Comparison of ENCODE assay signal across 18 mouse cellular contexts in the genomic region with DNA sequence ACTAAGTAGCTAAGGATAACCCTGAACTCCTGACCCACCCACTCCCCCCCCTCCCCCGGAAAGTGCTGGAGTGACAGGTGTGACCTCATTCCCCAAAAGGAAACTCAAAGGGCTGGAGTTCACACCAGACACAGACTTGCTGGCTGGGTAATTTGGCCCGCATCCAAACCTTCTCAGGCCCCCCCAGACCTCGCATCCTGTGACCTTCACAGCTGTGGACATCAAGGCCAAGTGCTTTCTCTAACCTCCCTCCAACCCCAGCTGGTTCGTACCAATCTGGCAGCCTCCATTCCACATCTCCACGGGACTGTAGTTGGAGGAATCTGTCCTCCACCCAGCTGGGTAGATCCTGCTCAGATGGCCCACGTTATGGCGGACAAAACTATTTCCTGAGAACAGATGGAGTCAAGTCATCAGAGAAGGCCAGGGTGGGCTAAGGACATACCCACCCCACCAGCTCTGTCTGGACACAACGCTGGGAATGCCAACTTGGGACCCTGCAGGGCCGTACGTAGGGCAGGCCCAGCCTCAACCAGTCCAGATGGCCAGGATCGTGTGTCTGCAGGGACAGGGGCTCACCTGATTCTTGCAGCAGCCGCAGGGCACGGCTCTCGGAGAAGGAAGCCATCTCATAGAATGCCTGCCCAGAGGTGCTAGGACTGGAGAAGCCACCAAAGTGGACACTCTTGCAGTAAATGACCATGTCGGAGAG. TPM values are rescaled to one million over a fixed set of nuclear protein-coding genes. Genes with fewer than 3 reads are reported as not detected.
DNase-seq lines count a peak whose midpoint lies in the region; ATAC-seq and TF ChIP-seq lines count a peak whose summit lies in the region.
"Had no signal": no experiment of that assay in that cellular context is flagged by ENCODE, and none has a peak within 500 bp of the region (broad histone marks: within the 10 kb centered on the region; RNA-seq: fewer than 3 reads in every experiment).

No protein-coding gene starts in this region.

- DNase-seq in heart, embryonic 10.5 days (ENCODE audit: low spot score): no peak
- DNase-seq in heart, adult 8-10 months (ENCODE audit: low spot score): no peak
- DNase-seq in kidney, postnatal 0 days (ENCODE audit: low spot score): no peak
- DNase-seq in R1 (ENCODE audit: low read depth, low spot score) (peak; percentile 64), MN1 (ENCODE audit: low spot score) (no peak)
- peak; percentile 58 for DNase-seq in heart, postnatal 4 days
- DNase-seq in thymus, postnatal 4 days: no peak
- DNase-seq: cerebellum, adult 11-12 months; gastrocnemius, postnatal 14 days; midbrain, embryonic 14.5 days; right cerebral cortex, postnatal 25 days had no signal

- H3K4me2 ChIP-seq in kidney, postnatal 0 days (ENCODE audit: low read length): no peak overlapping the region
- no peak overlapping the region for H3K4me2 ChIP-seq in kidney, embryonic 16.5 days (replicated peaks; ENCODE audit: low read depth, low read length)
- H3K4me2 ChIP-seq: hindbrain, embryonic 14.5 days; liver, embryonic 12.5 days; neural tube, embryonic 12.5 days had no signal

- no peak for TF ChIP-seq CTCF in kidney, postnatal 0 days (IDR thresholded peaks at IDR 0.05; ENCODE audit: low read depth)

- no peak overlapping the region for H3K9ac ChIP-seq in kidney, postnatal 0 days (ENCODE audit: low read depth, low read length)
- no peak overlapping the region for H3K9ac ChIP-seq in kidney, embryonic 16.5 days (replicated peaks; ENCODE audit: low read length)
- H3K9ac ChIP-seq: hindbrain, embryonic 14.5 days; liver, embryonic 12.5 days; neural tube, embryonic 12.5 days had no signal

- ATAC-seq in kidney, postnatal 0 days (replicated peaks; ENCODE audit: low FRiP score, low read depth): 0 out of 2 replicates have a peak, but pooled peaks have one; percentile 10
- no peak for ATAC-seq in kidney, embryonic 16.5 days (ENCODE audit: low FRiP score, low TSS enrichment)
- ATAC-seq: CD4-positive, CD25-positive, alpha-beta regulatory T cell, adult 4 months; liver, embryonic 12.5 days had no signal

- no peaks in the 10 kb centered on the region for H3K9me3 ChIP-seq in heart, embryonic 10.5 days
- H3K9me3 ChIP-seq in kidney, postnatal 0 days (replicated peaks; ENCODE audit: low read length): no peaks in the 10 kb centered on the region
- H3K9me3 ChIP-seq in kidney, embryonic 16.5 days (ENCODE audit: low read length): no peaks in the 10 kb centered on the region
- H3K9me3 ChIP-seq: liver, embryonic 12.5 days; neural tube, embryonic 12.5 days had no signal

- peaks cover 29% of the 10 kb centered on the region for H3K4me1 ChIP-seq in heart, embryonic 10.5 days
- peaks cover 5% of the 10 kb centered on the region; the same call in 1 of the 2 replicates for H3K4me1 ChIP-seq in kidney, postnatal 0 days (replicated peaks; ENCODE audit: insufficient read depth, low read length)
- peaks cover 4% of the 10 kb centered on the region; the same call in 1 of the 2 replicates for H3K4me1 ChIP-seq in kidney, embryonic 16.5 days (ENCODE audit: insufficient read depth, low read length)
- H3K4me1 ChIP-seq: liver, embryonic 12.5 days; neural tube, embryonic 12.5 days had no signal

- 0 out of 2 replicates have a peak overlapping the region, but pooled peaks have one; percentile 23 for H3K27ac ChIP-seq in heart, embryonic 10.5 days
- H3K27ac ChIP-seq in kidney, postnatal 0 days: no peak overlapping the region
- no peak overlapping the region for H3K27ac ChIP-seq in kidney, embryonic 16.5 days (ENCODE audit: low read length)
- H3K27ac ChIP-seq: hindbrain, embryonic 14.5 days; liver, embryonic 12.5 days; macrophage; neural tube, embryonic 12.5 days had no signal

- peaks cover 48% of the 10 kb centered on the region for H3K36me3 ChIP-seq in heart, embryonic 10.5 days
- H3K36me3 ChIP-seq in kidney, postnatal 0 days (ENCODE audit: insufficient read depth, low read length): peaks cover 8% of the 10 kb centered on the region; the same call in 1 of the 2 replicates
- H3K36me3 ChIP-seq in kidney, embryonic 16.5 days (ENCODE audit: insufficient read depth, low read length): peaks cover 18% of the 10 kb centered on the region
- H3K36me3 ChIP-seq: liver, embryonic 12.5 days had no signal

- WGBS in heart, embryonic 10.5 days: 82% methylated on average over 15 of the region's 15 CpGs
- 71% methylated on average over 15 of the region's 15 CpGs for WGBS in kidney, postnatal 0 days
- WGBS in kidney, embryonic 16.5 days: 61% methylated on average over 15 of the region's 15 CpGs

- no peak overlapping the region for H3K4me3 ChIP-seq in heart, embryonic 10.5 days
- H3K4me3 ChIP-seq in kidney, postnatal 0 days (replicated peaks; ENCODE audit: low read depth, low read length): no peak overlapping the region
- H3K4me3 ChIP-seq in kidney, embryonic 16.5 days (ENCODE audit: low read length): no peak overlapping the region
- H3K4me3 ChIP-seq: erythroblast, embryonic 14.5 days; liver, embryonic 12.5 days; neural tube, embryonic 12.5 days had no signal

- H3K27me3 ChIP-seq in heart, embryonic 10.5 days (ENCODE audit: insufficient read depth, poor library complexity, severe bottlenecking): no peaks in the 10 kb centered on the region
- no peaks in the 10 kb centered on the region for H3K27me3 ChIP-seq in kidney, postnatal 0 days (ENCODE audit: insufficient read depth, low read length)
- H3K27me3 ChIP-seq in kidney, embryonic 16.5 days (ENCODE audit: insufficient read depth, low read length): no peaks in the 10 kb centered on the region
- H3K27me3 ChIP-seq: liver, embryonic 12.5 days; neural tube, embryonic 12.5 days had no signal

RNA-seq across cellular contexts. Expression of a gene that starts 20.0 kb away (rescaled TPM):
- 18.6 and 19.5 TPM in 2 replicates for polyA plus RNA-seq in heart, embryonic 10.5 days (2016; fragmentation: Nextera tagmentation; extraction: Ambion mirVana)
- total RNA-seq in heart, adult 8-10 months (2022): 10 to 100 TPM; 15.3 to 20.1 (median 17.5) TPM
- 17.3 and 17.8 TPM in 2 replicates for polyA plus RNA-seq in kidney, postnatal 0 days (2015; fragmentation: Nextera tagmentation; extraction: Ambion mirVana)
- polyA plus RNA-seq in kidney, embryonic 16.5 days (2015; fragmentation: Nextera tagmentation; extraction: Ambion mirVana): 25.3 and 26.9 TPM in 2 replicates
- 10 to 100 TPM; 16.3 to 20.1 TPM for total RNA-seq in heart, postnatal 4 days (2021)

RNA-seq across cellular contexts. Expression of a gene that starts 20.8 kb away (rescaled TPM):
- polyA plus RNA-seq in heart, embryonic 10.5 days (2016; fragmentation: Nextera tagmentation; extraction: Ambion mirVana): 19.1 and 23.1 TPM in 2 replicates
- total RNA-seq in heart, adult 8-10 months (2022): under 1 TPM in 3 of 4 experiments, not detected in 1; 0.26 to 0.73 (median 0.50) TPM
- polyA plus RNA-seq in kidney, postnatal 0 days (2015; fragmentation: Nextera tagmentation; extraction: Ambion mirVana): 38.8 and 41.8 TPM in 2 replicates
- polyA plus RNA-seq in kidney, embryonic 16.5 days (2015; fragmentation: Nextera tagmentation; extraction: Ambion mirVana): 53.7 and 56.3 TPM in 2 replicates
- total RNA-seq in heart, postnatal 4 days (2021): 1 to 10 TPM; 4.5 to 5.4 TPM
- polyA plus RNA-seq: erythroblast, embryonic 14.5 days had no signal

RNA-seq across cellular contexts. Expression of a gene that starts 28.9 kb away (rescaled TPM):
- 0.87 and 1.2 TPM in 2 replicates for polyA plus RNA-seq in heart, embryonic 10.5 days (2016; fragmentation: Nextera tagmentation; extraction: Ambion mirVana)
- total RNA-seq in heart, adult 8-10 months (2022): under 1 TPM in 2 of 4 experiments, not detected in 2; 0.09 to 0.14 TPM
- polyA plus RNA-seq in kidney, postnatal 0 days (2015; fragmentation: Nextera tagmentation; extraction: Ambion mirVana): 6.4 and 6.6 TPM in 2 replicates
- 6.1 and 7.7 TPM in 2 replicates for polyA plus RNA-seq in kidney, embryonic 16.5 days (2015; fragmentation: Nextera tagmentation; extraction: Ambion mirVana)
- total RNA-seq in heart, postnatal 4 days (2021): under 1 TPM; 0.05 to 0.18 TPM
- polyA plus RNA-seq: CD4-positive, CD25-positive, alpha-beta regulatory T cell, adult 4 months; erythroblast, embryonic 14.5 days had no signal

Comparison
In these comparisons a context has a peak if more than half of its experiments do, and no peak if none do; other contexts are left out.
1. DNase-seq: peak in R1 (single experiment) and heart, postnatal 4 days (single experiment); none in heart, embryonic 10.5 days (single experiment), heart, adult 8-10 months (single experiment), kidney, postnatal 0 days (single experiment), thymus, postnatal 4 days (single experiment) and MN1 (single experiment).